Mouse (Mus musculus) heart, adult 10 weeks (tissue): Measurements from ENCODE around the gene Adcy2. TPM values are rescaled to one million over a fixed set of nuclear protein-coding genes. Genes with fewer than 3 reads are reported as not detected.

Source experiments
- polyA plus RNA-seq: library from polyadenylated mRNA; stranded (reverse); fragments of 350-450 nt; fragmentation: Illumina TruSeq; extraction: RNeasy Lipid Tissue Mini Kit (QIAGEN cat#74804); gene quantifications from one replicate; pipeline ENCODE4 v1.2.3, GENCODE M21; 2014; ENCODE audit warnings: low read depth, low replicate concordance

The Adcy2 gene
- 0.37 TPM for polyA plus RNA-seq

GRCm38 (mm10) chr13:68998918-68999801, at the start of gene Adcy2:
Adcy2 (minus strand) TSS chr13:68999541.

GRCm38 (mm10) chr13:68597199-68597598, 402.1 kb downstream of the Adcy2 start, which contains the start of gene 1700001L19Rik:
1700001L19Rik (plus strand) TSS chr13:68597421.

GRCm38 (mm10) chr13:68581747-68582516, 417.4 kb downstream of the Adcy2 start, which contains the start of the genes Mtrr and Fastkd3:
Mtrr (minus strand) TSS chr13:68582149.
Fastkd3 (plus strand) TSS chr13:68582234.

